Comparison of ENCODE assay signal across 11 mouse cellular contexts in genomic region chr6:49189363-49189762, GRCm38 (mm10). TPM values are rescaled to one million over a fixed set of nuclear protein-coding genes. Genes with fewer than 3 reads are reported as not detected.
DNase-seq lines count a peak whose midpoint lies in the region; ATAC-seq and TF ChIP-seq lines count a peak whose summit lies in the region.
"Had no signal": no experiment of that assay in that cellular context is flagged by ENCODE, and none has a peak within 500 bp of the region (broad histone marks: within the 10 kb centered on the region; RNA-seq: fewer than 3 reads in every experiment).

No protein-coding gene starts in this region.

- no peaks in the 10 kb centered on the region for H3K9me3 ChIP-seq in liver, embryonic 11.5 days (ENCODE audit: control insufficient read depth, low read length)
- no peaks in the 10 kb centered on the region for H3K9me3 ChIP-seq in midbrain, embryonic 14.5 days (ENCODE audit: control insufficient read depth, low read length)
- H3K9me3 ChIP-seq: embryonic facial prominence, embryonic 12.5 days had no signal

- no peak overlapping the region for H3K27ac ChIP-seq in liver, adult 2 months (replicated peaks; ENCODE audit: insufficient read depth, low read depth, low read length)
- no peak overlapping the region for H3K27ac ChIP-seq in liver, embryonic 11.5 days (ENCODE audit: low read depth, low read length)
- no peak overlapping the region for H3K27ac ChIP-seq in small intestine, adult 2 months (ENCODE audit: insufficient read depth, low read depth, low read length)
- no peak overlapping the region for H3K27ac ChIP-seq in midbrain, embryonic 14.5 days (replicated peaks; ENCODE audit: low read depth, low read length)
- H3K27ac ChIP-seq: embryonic facial prominence, embryonic 12.5 days had no signal

- no peaks in the 10 kb centered on the region for H3K27me3 ChIP-seq in liver, adult 2 months (ENCODE audit: control insufficient read depth, insufficient read depth, low read length)
- H3K27me3 ChIP-seq in liver, embryonic 11.5 days (replicated peaks; ENCODE audit: control insufficient read depth, insufficient read depth, low read length) = no peaks in the 10 kb centered on the region
- H3K27me3 ChIP-seq in small intestine, adult 2 months (ENCODE audit: control insufficient read depth, insufficient read depth, low read length) = no peaks in the 10 kb centered on the region
- no peaks in the 10 kb centered on the region for H3K27me3 ChIP-seq in midbrain, embryonic 14.5 days (ENCODE audit: control insufficient read depth, insufficient read depth, low read length)
- H3K27me3 ChIP-seq: embryonic facial prominence, embryonic 12.5 days had no signal

- ATAC-seq in liver, embryonic 11.5 days (replicated peaks; ENCODE audit: low FRiP score) = no peak
- ATAC-seq in midbrain, embryonic 14.5 days (ENCODE audit: low FRiP score, low TSS enrichment) = no peak

- no peak overlapping the region for H3K4me3 ChIP-seq in liver, adult 2 months (ENCODE audit: insufficient read depth, low read depth, low read length)
- H3K4me3 ChIP-seq in liver, embryonic 11.5 days (ENCODE audit: low read depth, low read length) = no peak overlapping the region
- no peak overlapping the region for H3K4me3 ChIP-seq in small intestine, adult 2 months (ENCODE audit: low read depth, low read length)
- no peak overlapping the region for H3K4me3 ChIP-seq in midbrain, embryonic 14.5 days (replicated peaks; ENCODE audit: low read depth, low read length)
- H3K4me3 ChIP-seq: embryonic facial prominence, embryonic 12.5 days had no signal

- no peak overlapping the region for H3K4me2 ChIP-seq in liver, embryonic 11.5 days
- H3K4me2 ChIP-seq in midbrain, embryonic 14.5 days (ENCODE audit: low read length) = no peak overlapping the region
- H3K4me2 ChIP-seq: embryonic facial prominence, embryonic 12.5 days had no signal

- H3K4me1 ChIP-seq in liver, adult 2 months (ENCODE audit: control insufficient read depth, insufficient read depth, low read length) = no peaks in the 10 kb centered on the region
- H3K4me1 ChIP-seq in liver, embryonic 11.5 days (replicated peaks; ENCODE audit: control insufficient read depth, insufficient read depth, low read length) = no peaks in the 10 kb centered on the region
- H3K4me1 ChIP-seq in small intestine, adult 2 months (ENCODE audit: control insufficient read depth, insufficient read depth, insufficient read length, low read length) = peaks cover 5% of the 10 kb centered on the region; the same call in 1 of the 2 replicates
- no peaks in the 10 kb centered on the region for H3K4me1 ChIP-seq in midbrain, embryonic 14.5 days (ENCODE audit: control insufficient read depth, insufficient read depth, low read length)
- H3K4me1 ChIP-seq: embryonic facial prominence, embryonic 12.5 days had no signal

- TF ChIP-seq POLR2A in liver, adult 2 months (IDR thresholded peaks at IDR 0.05; ENCODE audit: extremely low read depth, insufficient read depth, low read length) = no peak
- no peak for TF ChIP-seq POLR2A in small intestine, adult 2 months (IDR thresholded peaks at IDR 0.05; ENCODE audit: low read depth, low read length)

- H3K36me3 ChIP-seq in liver, adult 2 months (ENCODE audit: control insufficient read depth, insufficient read depth, low read length) = no peaks in the 10 kb centered on the region
- H3K36me3 ChIP-seq in liver, embryonic 11.5 days (ENCODE audit: control insufficient read depth, insufficient read depth, low read length) = peaks cover 5% of the 10 kb centered on the region; the same call in 1 of the 2 replicates
- no peaks in the 10 kb centered on the region for H3K36me3 ChIP-seq in small intestine, adult 2 months (ENCODE audit: control insufficient read depth, insufficient read depth, low read length)
- no peaks in the 10 kb centered on the region for H3K36me3 ChIP-seq in midbrain, embryonic 14.5 days (ENCODE audit: control insufficient read depth, insufficient read depth, low read length)

- H3K9ac ChIP-seq in liver, adult 2 months (ENCODE audit: low read depth, low read length) = no peak overlapping the region
- H3K9ac ChIP-seq in liver, embryonic 11.5 days (ENCODE audit: low read depth, low read length) = no peak overlapping the region
- H3K9ac ChIP-seq in midbrain, embryonic 14.5 days (replicated peaks; ENCODE audit: low read length) = no peak overlapping the region
- H3K9ac ChIP-seq: embryonic facial prominence, embryonic 12.5 days had no signal

- peak; percentile 13 for DNase-seq in adrenal gland, postnatal 10 days
- DNase-seq in adrenal gland, postnatal 25 days = no peak
- DNase-seq in liver, adult 2 months (ENCODE audit: extremely low read depth, low read depth, low spot score) = peak; percentile 15
- no peak for DNase-seq in liver, embryonic 11.5 days (ENCODE audit: low spot score)
- peak; percentile 37 for DNase-seq in NIH3T3 (ENCODE audit: low read depth)
- no peak for DNase-seq in urinary bladder, postnatal 4 days (ENCODE audit: low spot score in 2 of 2)
- DNase-seq in midbrain, embryonic 14.5 days = no peak
- DNase-seq: heart, postnatal 4 days; right cerebral cortex, postnatal 14 days had no signal

- peak; percentile 55 for TF ChIP-seq CTCF in liver, adult 2 months (IDR thresholded peaks at IDR 0.05; ENCODE audit: low read depth, low read length)
- TF ChIP-seq CTCF in small intestine, adult 2 months (IDR thresholded peaks at IDR 0.05; ENCODE audit: extremely low read depth, insufficient read length, insufficient replicate concordance, low read depth, low read length) = 0 out of 2 replicates have a peak, but pooled peaks have one; percentile 8

- H3K79me2 ChIP-seq in liver, adult 2 months (ENCODE audit: control insufficient read depth, insufficient read depth, low read length) = no peaks in the 10 kb centered on the region; the same call in 1 of the 2 replicates

RNA-seq across cellular contexts. Expression of gene Igf2bp3, which starts 25.4 kb away (rescaled TPM):
- 1 to 10 TPM; 7.1 to 7.6 TPM for total RNA-seq in adrenal gland, postnatal 10 days (2021)
- total RNA-seq in adrenal gland, postnatal 25 days (2021) = 1.0 and 1.2 TPM in 2 replicates
- 0.27 and 0.46 TPM in 2 replicates for total RNA-seq in liver, adult 2 months (2014; rRNA removed)
- polyA plus RNA-seq in liver, adult 2 months (2012; rRNA removed) = 0.05 and 0.21 TPM in 2 replicates
- polyA plus RNA-seq in liver, embryonic 11.5 days (2014; fragmentation: Nextera tagmentation; extraction: Ambion mirVana) = 57.8 and 61.5 TPM in 2 replicates
- polyA plus RNA-seq in small intestine, adult 2 months (2012; rRNA removed) = 0.06 and 0.09 TPM in 2 replicates
- 24.7 and 39.2 TPM in 2 replicates for polyA plus RNA-seq in midbrain, embryonic 14.5 days (2014; fragmentation: Nextera tagmentation; extraction: Ambion mirVana)

Comparison
In these comparisons a context has a peak if more than half of its experiments do, and no peak if none do; other contexts are left out.
1. DNase-seq: peak in adrenal gland, postnatal 10 days (single experiment), liver, adult 2 months (single experiment) and NIH3T3 (single experiment); none in adrenal gland, postnatal 25 days (single experiment), liver, embryonic 11.5 days (single experiment), urinary bladder, postnatal 4 days (0 of 2) and midbrain, embryonic 14.5 days (single experiment).
2. RNA of gene Igf2bp3, which starts 25.4 kb away (polyA plus RNA-seq): 57.8 to 61.5 TPM in liver, embryonic 11.5 days and 24.7 to 39.2 TPM in midbrain, embryonic 14.5 days; 0.05 to 0.21 TPM in liver, adult 2 months and 0.06 to 0.09 TPM in small intestine, adult 2 months; every median in the first group is over 10 times any median in the second.